15 mouse cellular contexts compared by ENCODE assay signal in genomic region chr12:100196786-100197185, GRCm38 (mm10). TPM values are rescaled to one million over a fixed set of nuclear protein-coding genes. Genes with fewer than 3 reads are reported as not detected.
DNase-seq lines count a peak whose midpoint lies in the region; TF ChIP-seq lines count a peak whose summit lies in the region.
"Had no signal": no experiment of that assay in that cellular context is flagged by ENCODE, and none has a peak within 500 bp of the region (broad histone marks: within the 10 kb centered on the region; RNA-seq: fewer than 3 reads in every experiment).

No protein-coding gene starts in this region.

- peak; percentile 44 to 64 for DNase-seq in cerebellum, postnatal 10 days
- no peak for DNase-seq in cerebellum, postnatal 4 days (ENCODE audit: low spot score in 2 of 2)
- DNase-seq in layer of hippocampus, adult 11-12 months (ENCODE audit: low spot score): peak; percentile 21
- DNase-seq in layer of hippocampus, postnatal 25 days (ENCODE audit: extremely low spot score in 1 of 2, low spot score in 1 of 2): no peak
- DNase-seq in brain, embryonic 14.5 days (ENCODE audit: low read depth): peak; percentile 55
- DNase-seq in gastrocnemius, postnatal 25 days: peak; percentile 59
- DNase-seq in embryo, embryonic 10 days (ENCODE audit: low spot score): no peak
- DNase-seq: cerebellum, adult 18-20 months; cerebellum, postnatal 25 days; heart, postnatal 4 days; kidney, postnatal 36 days; layer of hippocampus, adult 9-11 months; liver; lung, postnatal 36 days; thymus, postnatal 25 days had no signal

- TF ChIP-seq POLR2A in brain, embryonic 14.5 days (IDR thresholded peaks at IDR 0.05; ENCODE audit: borderline replicate concordance, extremely low read depth, insufficient read depth, insufficient read length, poor library complexity, severe bottlenecking): no peak

- no peak for TF ChIP-seq CTCF in brain, embryonic 14.5 days (IDR thresholded peaks at IDR 0.05; ENCODE audit: borderline replicate concordance, extremely low read depth, insufficient read depth, insufficient read length)

RNA-seq across cellular contexts. Expression of gene Calm1, which starts 2.4 kb away (rescaled TPM):
- total RNA-seq in layer of hippocampus, postnatal 25 days (2021): 1,000 to 10,000 TPM; 1,915 to 2,063 TPM
- 545 and 624 TPM in 2 replicates for polyA plus RNA-seq in brain, embryonic 14.5 days (2012; rRNA removed)
- total RNA-seq in gastrocnemius, postnatal 25 days (2021): 100 to 1,000 TPM; 351 to 515 TPM

RNA-seq across cellular contexts. Expression of gene Nrde2, which starts 37.3 kb away (rescaled TPM):
- 10 to 100 TPM; 19.4 to 21.7 TPM for total RNA-seq in layer of hippocampus, postnatal 25 days (2021)
- 16.1 and 16.3 TPM in 2 replicates for polyA plus RNA-seq in brain, embryonic 14.5 days (2012; rRNA removed)
- 1 to 10 TPM; 5.7 to 6.5 TPM for total RNA-seq in gastrocnemius, postnatal 25 days (2021)

Comparison
In these comparisons a context has a peak if more than half of its experiments do, and no peak if none do; other contexts are left out.
1. DNase-seq: peak in cerebellum, postnatal 10 days (2 of 2), layer of hippocampus, adult 11-12 months (single experiment), brain, embryonic 14.5 days (single experiment) and gastrocnemius, postnatal 25 days (single experiment); none in cerebellum, postnatal 4 days (0 of 2), layer of hippocampus, postnatal 25 days (0 of 2) and embryo, embryonic 10 days (single experiment).